Mouse (Mus musculus): ENCODE results near the gene Bnipl.
A peak's percentile ranks its signal among the peaks of the same experiment; 100 is the strongest.

Gene Bnipl

GRCm38 (mm10) chr3:95277149-95277551, 26.2 kb upstream of the Bnipl start:
- DNase-seq: peak; percentile 63

GRCm38 (mm10) chr3:95276428-95276934, 25.5 kb upstream of the Bnipl start:
- DNase-seq: no peak

GRCm38 (mm10) chr3:95275161-95275560, 24.2 kb upstream of the Bnipl start:
- no peak for DNase-seq

GRCm38 (mm10) chr3:95274453-95274852, 23.5 kb upstream of the Bnipl start:
- no peak for DNase-seq

- DNase-seq: peak; percentile 96
These were observed 22.5 kb upstream of the Bnipl start for GRCm38 (mm10) chr3:95273471-95273870.

GRCm38 (mm10) chr3:95270766-95271364, 19.9 kb upstream of the Bnipl start:
- no peak for DNase-seq

GRCm38 (mm10) chr3:95269789-95270188, 18.8 kb upstream of the Bnipl start:
- no peak for DNase-seq

GRCm38 (mm10) chr3:95267855-95268254, 16.9 kb upstream of the Bnipl start:
- no peak for DNase-seq

GRCm38 (mm10) chr3:95266052-95266451, 15.1 kb upstream of the Bnipl start:
- no peak for DNase-seq

GRCm38 (mm10) chr3:95264724-95265123, 13.7 kb upstream of the Bnipl start:
- DNase-seq: no peak

- DNase-seq: peak; percentile 68
These were observed 12.2 kb upstream of the Bnipl start for GRCm38 (mm10) chr3:95263089-95263739.

- no peak for DNase-seq
These were observed 11.0 kb upstream of the Bnipl start for GRCm38 (mm10) chr3:95261975-95262374.

- DNase-seq: no peak
These were observed 5.9 kb upstream of the Bnipl start for GRCm38 (mm10) chr3:95256931-95257330.

GRCm38 (mm10) chr3:95250361-95250760, 632 bp downstream of the Bnipl start:
- peak; percentile 94 for DNase-seq

GRCm38 (mm10) chr3:95247660-95248336, 3.2 kb downstream of the Bnipl start:
- no peak for DNase-seq

GRCm38 (mm10) chr3:95246465-95247231, 4.3 kb downstream of the Bnipl start:
- no peak for DNase-seq

GRCm38 (mm10) chr3:95243086-95243485, 7.9 kb downstream of the Bnipl start:
- no peak for DNase-seq

GRCm38 (mm10) chr3:95241498-95241897, 9.5 kb downstream of the Bnipl start, which contains the start of gene Gm128:
Gene Gm128 (minus strand): TSS chr3:95241598.
- DNase-seq: no peak

GRCm38 (mm10) chr3:95240900-95241299, 10.1 kb downstream of the Bnipl start:
- DNase-seq: no peak

- no peak for DNase-seq
These were observed 11.0 kb downstream of the Bnipl start for GRCm38 (mm10) chr3:95239971-95240370.

- no peak for DNase-seq
These were observed 12.0 kb downstream of the Bnipl start for GRCm38 (mm10) chr3:95239022-95239421.

- DNase-seq: no peak
These were observed 13.4 kb downstream of the Bnipl start for GRCm38 (mm10) chr3:95237541-95238099.

Data from cerebellum, adult 9-10 months (tissue).